Mouse (Mus musculus) neural tube, embryonic 11.5 days (tissue): ENCODE data around the gene Tcp11l2. TPM values are rescaled to one million over a fixed set of nuclear protein-coding genes. Genes with fewer than 3 reads are reported as not detected.

ENCODE experiments used
- ATAC-seq: fragments of 200-750 bp; cut with Nextera tagmentation; 2 replicates; pipeline ENCODE4 v1.8.0; 2017; ENCODE audit warnings: moderate number of reproducible peaks, mild to moderate bottlenecking, moderate TSS enrichment, moderate library complexity; ENCODE audit not compliant: insufficient read depth, low FRiP score, low TSS enrichment
- DNase-seq: peaks from one replicate; pipeline ENCODE4 v3.0.0-alpha.2; 2015; ENCODE audit warnings: low spot score
- H3K27ac ChIP-seq: fragments of 300-500 bp; sonication (generic); 2 replicates; pipeline ENCODE4 v1.5.1; 2014; ENCODE audit warnings: low read depth, mild to moderate bottlenecking, low read length
- H3K27me3 ChIP-seq: fragments of 300-500 bp; sonication (generic); 2 replicates; pipeline ENCODE4 v1.6.1; 2014; ENCODE audit warnings: mild to moderate bottlenecking, low read length, mixed read lengths; ENCODE audit not compliant: control insufficient read depth, insufficient read depth
- H3K36me3 ChIP-seq: fragments of 300-500 bp; sonication (generic); 2 replicates; pipeline ENCODE4 v1.6.1; 2014; ENCODE audit warnings: mild to moderate bottlenecking, low read length, moderate library complexity, mixed read lengths; ENCODE audit not compliant: control insufficient read depth, insufficient read depth
- H3K4me1 ChIP-seq: fragments of 300-500 bp; sonication (generic); 2 replicates; pipeline ENCODE4 v1.6.1; 2014; ENCODE audit warnings: low read length, mixed read lengths; ENCODE audit not compliant: control insufficient read depth, insufficient read depth
- H3K4me2 ChIP-seq: fragments of 300-500 bp; sonication (generic); 2 replicates; pipeline ENCODE4 v1.6.1; 2014; ENCODE audit warnings: low read depth, mild to moderate bottlenecking, moderate library complexity
- H3K4me3 ChIP-seq: fragments of 300-500 bp; sonication (generic); 2 replicates; pipeline ENCODE4 v1.5.1; 2014; ENCODE audit warnings: low read depth, low read length
- H3K9ac ChIP-seq: fragments of 300-500 bp; sonication (generic); 2 replicates; pipeline ENCODE4 v1.6.1; 2014; ENCODE audit warnings: mild to moderate bottlenecking, low read length
- H3K9me3 ChIP-seq: fragments of 300-500 bp; sonication (generic); 2 replicates; pipeline ENCODE4 v1.6.1; 2016; ENCODE audit warnings: low read length; ENCODE audit not compliant: control insufficient read depth
- WGBS: fragments of 180-500 bp; shearing (Covaris S2); extraction: QIAGEN DNeasy Blood & Tissue Kit; methylation state at CpG from one replicate; pipeline ENCODE4 v1.1.7; 2014; 5-methylcytosine and 5-hydroxymethylcytosine counted together
- polyA plus RNA-seq: library from polyadenylated mRNA; unstranded; fragments of >200 nt; fragmentation: Nextera tagmentation; extraction: Ambion mirVana; gene quantifications from 2 replicates; pipeline ENCODE4 v1.2.1, GENCODE M21; 2014

Gene Tcp11l2
- polyA plus RNA-seq, 1 experiment from 2014 or later: 11.6 TPM

DNA sequence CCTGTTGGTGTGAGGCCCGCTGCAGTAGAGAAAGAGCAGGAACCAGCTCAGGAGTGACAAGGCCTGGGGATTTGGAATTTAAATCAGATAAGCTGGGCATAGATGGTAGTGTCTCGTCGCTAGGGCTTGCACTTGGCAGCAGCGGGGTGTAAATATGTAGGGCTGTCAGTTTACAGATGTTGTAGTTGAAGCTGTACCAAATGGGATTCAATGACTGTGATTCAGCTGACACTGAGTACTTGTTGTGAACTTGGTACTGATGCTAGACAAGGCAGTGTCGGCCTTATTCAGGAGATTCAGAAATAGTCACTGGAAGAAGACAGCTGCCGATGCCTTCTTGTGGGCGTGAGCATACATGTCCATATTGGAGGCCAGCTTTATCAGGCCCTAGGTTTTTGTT is 5.8 kb downstream of the Tcp11l2 start:
- 0 out of 2 replicates have a peak, but pooled peaks cover 3% of the 10 kb centered on the region for H3K4me1 ChIP-seq
- H3K4me3 ChIP-seq: no peak overlapping the region
- no peak for ATAC-seq
- H3K27me3 ChIP-seq: no peaks in the 10 kb centered on the region
- H3K9ac ChIP-seq: no peak overlapping the region
- WGBS: 88% methylated on average over 7 of the region's 7 CpGs
- H3K36me3 ChIP-seq: no peaks in the 10 kb centered on the region
- no peak for DNase-seq
- no peaks in the 10 kb centered on the region for H3K9me3 ChIP-seq
- no peak overlapping the region for H3K27ac ChIP-seq
- H3K4me2 ChIP-seq: no peak overlapping the region

DNA sequence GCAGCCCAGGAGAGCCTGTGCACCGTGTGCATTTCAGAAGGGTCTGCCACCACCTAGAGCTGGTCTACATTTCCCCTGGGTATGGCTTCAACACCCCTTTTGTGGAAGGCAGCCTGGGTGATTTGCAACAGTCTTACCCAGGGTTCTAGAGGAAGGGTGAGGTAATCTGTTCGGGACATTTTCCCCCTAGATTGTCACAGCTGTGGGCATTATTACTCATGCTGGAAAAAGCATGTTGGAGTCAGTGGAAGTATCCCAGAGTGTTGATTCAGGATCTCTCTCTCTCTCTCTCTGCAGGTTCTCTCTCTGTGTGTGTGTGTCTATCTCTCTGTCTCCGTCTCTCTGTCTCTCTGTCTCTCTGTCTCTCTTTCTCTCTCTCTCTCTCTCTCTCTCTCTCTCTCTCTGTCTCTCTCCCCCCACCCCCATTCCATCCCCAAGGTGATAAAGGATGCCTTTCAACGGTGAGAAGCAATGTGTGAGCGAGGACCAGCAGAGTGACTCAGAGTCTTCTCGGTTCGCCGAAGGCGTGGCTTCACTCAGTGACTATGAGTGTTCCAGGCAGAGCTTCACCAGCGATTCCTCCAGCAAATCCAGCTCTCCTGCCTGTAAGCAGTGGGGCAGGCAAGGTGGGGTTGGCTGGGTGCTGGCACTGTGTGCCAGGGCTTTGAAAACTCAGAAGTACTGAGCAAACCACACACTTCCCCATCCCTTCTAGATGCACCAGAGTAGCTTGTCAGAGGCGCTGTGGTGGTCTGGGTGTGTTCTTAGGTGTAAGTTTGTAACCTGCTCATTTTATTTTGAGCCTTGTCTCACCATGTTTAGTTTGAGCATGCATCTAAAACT is 8.2 kb downstream of the Tcp11l2 start:
- no peaks in the 10 kb centered on the region for H3K36me3 ChIP-seq
- H3K9me3 ChIP-seq: no peaks in the 10 kb centered on the region
- no peak overlapping the region for H3K4me2 ChIP-seq
- no peaks in the 10 kb centered on the region for H3K27me3 ChIP-seq
- H3K9ac ChIP-seq: no peak overlapping the region
- H3K4me1 ChIP-seq: no peaks in the 10 kb centered on the region
- DNase-seq: no peak
- no peak overlapping the region for H3K4me3 ChIP-seq
- H3K27ac ChIP-seq: no peak overlapping the region
- no peak for ATAC-seq
- WGBS: 77% methylated on average over 11 of the region's 11 CpGs

DNA sequence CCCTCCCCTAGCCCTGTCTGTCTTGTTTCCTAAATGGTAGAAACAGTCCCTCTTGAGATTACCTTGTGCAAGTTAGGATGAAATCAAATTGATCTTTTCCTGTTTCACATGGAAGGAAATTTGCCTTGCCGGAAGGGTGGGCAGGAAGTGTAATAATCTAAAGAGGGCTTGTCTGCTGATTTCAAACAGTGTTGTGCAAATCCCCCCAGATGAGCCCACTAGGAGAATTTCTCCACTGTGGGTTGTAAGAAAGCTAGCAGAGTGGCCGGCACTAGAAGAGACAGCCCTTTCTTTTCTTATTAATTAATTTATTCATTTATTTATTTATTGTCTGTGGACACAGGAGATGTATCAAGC is 8.8 kb downstream of the Tcp11l2 start:
- Histone ChIP-seq H3K9me3 (no peaks in the 10 kb centered on the region), H3K4me1 (no peaks in the 10 kb centered on the region), H3K4me3 (no peak overlapping the region), H3K27ac (no peak overlapping the region), H3K36me3 (no peaks in the 10 kb centered on the region), H3K9ac (no peak overlapping the region), H3K27me3 (no peaks in the 10 kb centered on the region), H3K4me2 (no peak overlapping the region)
- 93% methylated on average over 2 of the region's 2 CpGs for WGBS
- DNase-seq (no peak), ATAC-seq (no peak)

DNA sequence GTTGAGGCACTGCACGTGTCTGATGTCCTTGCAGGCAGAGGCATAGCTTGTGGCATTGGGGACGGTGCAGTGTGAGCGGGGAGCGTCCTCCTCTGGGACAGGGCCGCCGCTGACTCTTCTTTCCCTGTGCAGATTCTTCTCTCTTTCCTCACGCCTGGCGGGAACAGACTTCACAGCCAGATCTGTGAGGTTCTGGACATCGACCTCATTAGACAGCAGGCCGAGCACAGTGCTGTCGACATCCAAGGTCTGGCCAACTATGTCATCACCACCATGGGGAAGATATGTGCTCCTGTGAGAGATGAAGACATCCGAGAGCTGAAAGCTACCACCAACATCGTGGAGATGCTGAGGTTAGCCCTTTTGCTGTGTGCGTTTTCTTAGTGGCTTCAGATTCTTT is 14.5 kb downstream of the Tcp11l2 start:
- H3K9me3 ChIP-seq: no peaks in the 10 kb centered on the region
- no peak overlapping the region for H3K9ac ChIP-seq
- no peak overlapping the region for H3K4me2 ChIP-seq
- no peaks in the 10 kb centered on the region for H3K36me3 ChIP-seq
- DNase-seq (no peak), ATAC-seq (no peak)
- 91% methylated on average over 14 of the region's 14 CpGs for WGBS
- H3K27me3 ChIP-seq: no peaks in the 10 kb centered on the region
- H3K4me1 ChIP-seq: no peaks in the 10 kb centered on the region
- H3K27ac ChIP-seq: no peak overlapping the region
- H3K4me3 ChIP-seq: no peak overlapping the region

DNA sequence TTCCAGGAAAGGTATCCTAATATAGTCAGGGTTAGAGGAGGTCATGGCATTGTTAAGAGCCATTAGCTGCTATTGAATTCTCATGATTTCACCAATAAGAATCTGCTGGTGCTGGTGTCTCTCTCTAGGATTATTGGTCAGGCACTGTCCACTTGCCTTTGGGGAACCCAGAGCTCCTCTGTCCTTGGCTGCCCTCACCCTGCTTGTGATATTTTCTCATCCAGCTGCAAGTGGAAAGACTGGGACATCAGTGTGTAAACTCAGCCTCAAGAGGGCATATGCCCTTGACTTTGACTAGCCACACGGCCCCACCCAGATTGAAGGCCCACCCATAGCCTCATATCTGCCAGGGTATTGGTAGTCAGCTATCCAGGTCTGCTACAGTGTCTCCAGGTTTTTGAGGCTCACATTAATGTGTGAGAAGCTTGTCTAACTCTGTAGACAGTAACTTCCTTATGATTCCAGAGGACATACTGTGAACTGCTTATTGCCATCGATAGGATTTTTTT is 15.3 kb downstream of the Tcp11l2 start:
- H3K27me3 ChIP-seq: no peaks in the 10 kb centered on the region
- H3K27ac ChIP-seq: no peak overlapping the region
- 98% methylated on average over 2 of the region's 2 CpGs for WGBS
- H3K9me3 ChIP-seq: no peaks in the 10 kb centered on the region
- H3K9ac ChIP-seq: no peak overlapping the region
- no peak overlapping the region for H3K4me2 ChIP-seq
- no peaks in the 10 kb centered on the region for H3K36me3 ChIP-seq
- H3K4me3 ChIP-seq: no peak overlapping the region
- DNase-seq (no peak), ATAC-seq (no peak)
- H3K4me1 ChIP-seq: no peaks in the 10 kb centered on the region

DNA sequence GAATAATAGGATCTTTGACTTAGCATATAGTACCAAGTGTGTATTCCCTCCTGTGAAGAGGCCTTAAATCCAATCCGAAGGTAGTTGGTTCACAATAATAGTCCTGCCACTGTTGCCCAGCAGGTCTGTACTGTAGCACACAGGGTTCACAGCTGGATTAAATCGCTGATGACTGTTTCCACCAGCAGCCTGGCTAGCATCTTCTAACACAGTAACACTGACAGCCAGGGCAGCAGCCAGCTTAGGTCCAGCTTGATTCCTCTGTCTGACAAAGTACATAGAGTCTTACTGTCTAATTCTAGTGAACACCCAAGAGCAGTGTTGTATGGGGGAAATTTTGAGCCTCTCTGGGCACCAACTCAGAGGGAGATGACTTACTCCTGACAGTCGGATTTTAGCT is 16.3 kb downstream of the Tcp11l2 start:
- 64% methylated on average over 3 of the region's 3 CpGs for WGBS
- no peaks in the 10 kb centered on the region for H3K4me1 ChIP-seq
- ATAC-seq: no peak

DNA sequence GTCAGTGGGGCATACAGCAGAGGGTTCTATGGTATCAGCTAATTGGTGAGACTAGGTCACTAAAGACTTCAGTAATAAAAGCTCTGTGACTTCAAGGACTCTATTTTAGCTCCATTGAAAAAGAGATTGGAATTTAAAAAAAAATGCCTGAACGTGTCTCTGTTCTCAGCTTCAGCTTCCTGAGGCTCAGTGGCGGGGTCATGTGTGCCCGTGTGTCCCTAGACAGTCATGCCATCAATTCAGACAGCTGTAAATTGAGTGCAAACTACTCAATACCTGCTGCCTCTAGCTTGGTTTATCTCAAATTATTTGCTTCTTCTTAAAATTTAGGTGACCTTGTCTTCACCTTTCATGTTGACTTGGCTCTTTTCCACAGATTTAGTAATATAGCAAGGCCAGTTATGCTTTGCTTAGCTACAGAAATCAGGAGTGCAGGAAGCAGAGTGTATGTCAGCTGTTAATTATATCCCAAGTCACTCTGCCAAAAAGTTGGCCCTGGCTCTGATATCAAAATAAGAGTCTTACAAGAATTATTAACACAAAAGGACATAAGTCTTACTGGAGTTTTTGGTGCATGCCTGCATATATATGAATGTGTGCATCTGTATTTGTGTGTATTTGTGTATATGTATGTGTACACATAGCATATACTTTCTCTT is 20.8 kb downstream of the Tcp11l2 start:
- no peaks in the 10 kb centered on the region for H3K4me1 ChIP-seq
- H3K4me3 ChIP-seq: no peak overlapping the region
- 74% methylated on average over 3 of the region's 3 CpGs for WGBS
- H3K27me3 ChIP-seq: no peaks in the 10 kb centered on the region
- no peaks in the 10 kb centered on the region for H3K36me3 ChIP-seq
- H3K4me2 ChIP-seq: no peak overlapping the region
- DNase-seq (no peak), ATAC-seq (no peak)
- no peaks in the 10 kb centered on the region for H3K9me3 ChIP-seq
- H3K9ac ChIP-seq: no peak overlapping the region
- no peak overlapping the region for H3K27ac ChIP-seq

More for the DNA sequence above, 16.3 kb downstream of the Tcp11l2 start:
- H3K4me3 ChIP-seq: no peak overlapping the region
- H3K27ac ChIP-seq: no peak overlapping the region
- no peaks in the 10 kb centered on the region for H3K9me3 ChIP-seq
- DNase-seq: no peak
- no peaks in the 10 kb centered on the region for H3K36me3 ChIP-seq
- no peak overlapping the region for H3K9ac ChIP-seq
- no peaks in the 10 kb centered on the region for H3K27me3 ChIP-seq
- H3K4me2 ChIP-seq: no peak overlapping the region

DNA sequence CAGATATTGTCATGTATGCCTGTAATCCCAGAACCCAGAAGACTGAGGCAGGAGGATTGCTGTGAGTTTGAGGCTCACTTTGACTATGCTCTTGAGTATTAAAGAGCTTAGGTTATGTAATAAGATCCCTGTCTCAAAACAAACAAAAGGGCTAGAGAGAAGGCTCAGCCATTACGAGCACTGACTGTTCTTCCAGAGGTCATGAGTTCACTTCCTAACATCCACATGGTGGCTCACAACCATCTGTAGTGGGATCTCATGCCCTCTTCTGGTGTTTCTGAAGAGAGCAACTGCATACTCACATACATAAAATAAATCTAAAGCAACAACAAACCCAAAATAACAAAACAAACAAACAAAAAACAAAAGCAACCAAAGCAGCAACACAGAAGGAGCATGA is 21.7 kb downstream of the Tcp11l2 start:
- H3K4me3 ChIP-seq: no peak overlapping the region
- H3K4me1 ChIP-seq: no peaks in the 10 kb centered on the region
- no peak overlapping the region for H3K4me2 ChIP-seq
- H3K9me3 ChIP-seq: no peaks in the 10 kb centered on the region
- no peaks in the 10 kb centered on the region for H3K27me3 ChIP-seq
- no peak overlapping the region for H3K27ac ChIP-seq
- ATAC-seq: no peak
- H3K36me3 ChIP-seq: no peaks in the 10 kb centered on the region
- 12% methylated on average over 1 of the region's 1 CpGs for WGBS
- DNase-seq: no peak
- H3K9ac ChIP-seq: no peak overlapping the region

DNA sequence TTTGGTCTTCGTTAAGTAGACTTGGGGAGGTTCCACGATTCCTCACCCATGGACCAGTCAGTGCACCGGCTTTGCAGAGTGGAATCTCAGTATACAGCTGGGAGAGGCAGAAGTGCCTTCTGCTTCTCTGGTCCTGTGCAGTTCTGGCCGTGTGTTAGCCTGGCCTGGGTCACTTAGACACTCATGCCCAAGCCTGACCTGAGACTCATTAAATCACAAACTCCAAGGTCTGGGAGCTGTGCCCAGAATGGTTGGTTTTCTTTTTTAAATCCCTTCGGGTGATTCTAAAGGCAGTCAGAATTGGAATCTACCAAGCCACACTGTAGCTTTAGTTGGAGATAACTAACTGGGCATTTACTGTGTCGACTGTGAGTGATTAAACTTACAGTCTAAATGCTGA is 23.7 kb downstream of the Tcp11l2 start:
- Histone ChIP-seq H3K4me1 (no peaks in the 10 kb centered on the region), H3K4me3 (no peak overlapping the region), H3K27me3 (no peaks in the 10 kb centered on the region), H3K4me2 (no peak overlapping the region), H3K36me3 (no peaks in the 10 kb centered on the region), H3K27ac (no peak overlapping the region), H3K9ac (no peak overlapping the region), H3K9me3 (no peaks in the 10 kb centered on the region)
- ATAC-seq (no peak), DNase-seq (no peak)
- 86% methylated on average over 6 of the region's 6 CpGs for WGBS
